Mouse (Mus musculus): ENCODE measurements at regions not wholly inside any gene's neighbourhood (a gene's known extent, or its start where the extent isn't known, plus 50 kb on each side); places are given as distances from the start of the nearest gene placed in this dataset.

- H3K79me2 ChIP-seq (replicated peaks; ENCODE audit: control insufficient read depth, insufficient read depth, low read length): no peaks in the 10 kb centered on the region
- peak; percentile 51 for TF ChIP-seq CTCF (IDR thresholded peaks at IDR 0.05)
- TF ChIP-seq EP300 (IDR thresholded peaks at IDR 0.05; ENCODE audit: insufficient read depth, low read depth, low read length): no peak
- TF ChIP-seq POLR2A (IDR thresholded peaks at IDR 0.05; ENCODE audit: insufficient read depth, low read depth, low read length): no peak
- no peak for DNase-seq
- WGBS: 7% methylated on average over 10 of the region's 10 CpGs
- peaks cover 2% of the 10 kb centered on the region; the same call in 1 of the 2 replicates for H3K27me3 ChIP-seq (ENCODE audit: control insufficient read depth, insufficient read depth, low read length)
- intact Hi-C loops (cut with DNase I): no loop called here
- H3K4me1 ChIP-seq (ENCODE audit: control insufficient read depth, insufficient read depth, low read length): no peaks in the 10 kb centered on the region
- H3K4me3 ChIP-seq: no peak overlapping the region
- no peaks in the 10 kb centered on the region for H3K36me3 ChIP-seq (ENCODE audit: control insufficient read depth, insufficient read depth, low read length)
- no peak overlapping the region for H3K9ac ChIP-seq (ENCODE audit: low read depth, low read length)
- H3K27ac ChIP-seq: no peak overlapping the region
These were observed 469.3 kb downstream of the Tmem182 start for GRCm38 (mm10) chr1:41274573-41275270.

GRCm38 (mm10) chr1:41275271-41275624, 469.8 kb downstream of the Tmem182 start:
- no peaks in the 10 kb centered on the region for H3K4me1 ChIP-seq (ENCODE audit: control insufficient read depth, insufficient read depth, low read length)
- H3K79me2 ChIP-seq (replicated peaks; ENCODE audit: control insufficient read depth, insufficient read depth, low read length): no peaks in the 10 kb centered on the region
- no peaks in the 10 kb centered on the region for H3K36me3 ChIP-seq (ENCODE audit: control insufficient read depth, insufficient read depth, low read length)
- H3K27me3 ChIP-seq (ENCODE audit: control insufficient read depth, insufficient read depth, low read length): peaks cover 2% of the 10 kb centered on the region; the same call in 1 of the 2 replicates
- H3K27ac ChIP-seq: no peak overlapping the region
- H3K9ac ChIP-seq (ENCODE audit: low read depth, low read length): no peak overlapping the region
- no peak overlapping the region for H3K4me3 ChIP-seq
- WGBS: 26% methylated on average over 8 of the region's 8 CpGs
- no peak for DNase-seq
- TF ChIP-seq CTCF (IDR thresholded peaks at IDR 0.05) (no peak), EP300 (IDR thresholded peaks at IDR 0.05; ENCODE audit: insufficient read depth, low read depth, low read length) (no peak), POLR2A (IDR thresholded peaks at IDR 0.05; ENCODE audit: insufficient read depth, low read depth, low read length) (no peak)
- intact Hi-C loops (cut with DNase I): no loop called here

- DNase-seq: no peak
- H3K4me3 ChIP-seq: no peak overlapping the region
- intact Hi-C loops (cut with DNase I): no loop called here
- no peak overlapping the region for H3K9ac ChIP-seq (ENCODE audit: low read depth, low read length)
- peaks cover 2% of the 10 kb centered on the region; the same call in 1 of the 2 replicates for H3K27me3 ChIP-seq (ENCODE audit: control insufficient read depth, insufficient read depth, low read length)
- H3K79me2 ChIP-seq (replicated peaks; ENCODE audit: control insufficient read depth, insufficient read depth, low read length): no peaks in the 10 kb centered on the region
- no peak for TF ChIP-seq CTCF (IDR thresholded peaks at IDR 0.05)
- TF ChIP-seq POLR2A (IDR thresholded peaks at IDR 0.05; ENCODE audit: insufficient read depth, low read depth, low read length): no peak
- no peak for TF ChIP-seq EP300 (IDR thresholded peaks at IDR 0.05; ENCODE audit: insufficient read depth, low read depth, low read length)
- H3K4me1 ChIP-seq (ENCODE audit: control insufficient read depth, insufficient read depth, low read length): no peaks in the 10 kb centered on the region
- 49% methylated on average over 6 of the region's 6 CpGs for WGBS
- no peaks in the 10 kb centered on the region for H3K36me3 ChIP-seq (ENCODE audit: control insufficient read depth, insufficient read depth, low read length)
- no peak overlapping the region for H3K27ac ChIP-seq
These were observed 470.2 kb downstream of the Tmem182 start for GRCm38 (mm10) chr1:41275642-41276041.

DNA sequence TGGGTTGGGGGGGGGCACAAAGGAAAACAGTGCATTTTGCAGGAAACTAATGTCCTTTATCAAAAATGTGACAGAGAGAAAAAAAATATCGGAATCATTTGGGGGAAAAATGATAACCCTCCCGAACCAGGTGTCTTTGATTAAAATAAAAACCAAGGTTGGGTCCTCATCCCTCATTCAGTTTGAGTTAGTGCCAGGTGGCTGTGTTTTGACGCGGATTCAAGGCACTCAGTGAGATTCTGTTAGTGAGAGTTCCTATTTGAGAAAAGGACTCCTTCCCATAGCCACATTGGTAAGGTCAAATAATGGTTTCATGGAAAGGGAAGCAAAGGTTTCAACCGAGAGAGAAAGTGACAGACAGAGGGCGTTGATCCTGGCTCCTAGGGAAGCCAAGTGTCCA, 470.9 kb downstream of the Tmem182 start:
- no peaks in the 10 kb centered on the region for H3K36me3 ChIP-seq (ENCODE audit: control insufficient read depth, insufficient read depth, low read length)
- peaks cover 2% of the 10 kb centered on the region; the same call in 1 of the 2 replicates for H3K27me3 ChIP-seq (ENCODE audit: control insufficient read depth, insufficient read depth, low read length)
- TF ChIP-seq CTCF (IDR thresholded peaks at IDR 0.05) (no peak), EP300 (IDR thresholded peaks at IDR 0.05; ENCODE audit: insufficient read depth, low read depth, low read length) (no peak), POLR2A (IDR thresholded peaks at IDR 0.05; ENCODE audit: insufficient read depth, low read depth, low read length) (no peak)
- intact Hi-C loops (cut with DNase I): no loop called here
- H3K4me1 ChIP-seq (ENCODE audit: control insufficient read depth, insufficient read depth, low read length): no peaks in the 10 kb centered on the region
- 63% methylated on average over 6 of the region's 6 CpGs for WGBS
- H3K9ac ChIP-seq (ENCODE audit: low read depth, low read length): no peak overlapping the region
- H3K4me3 ChIP-seq: no peak overlapping the region
- no peak for DNase-seq
- no peak overlapping the region for H3K27ac ChIP-seq
- H3K79me2 ChIP-seq (replicated peaks; ENCODE audit: control insufficient read depth, insufficient read depth, low read length): no peaks in the 10 kb centered on the region

DNA sequence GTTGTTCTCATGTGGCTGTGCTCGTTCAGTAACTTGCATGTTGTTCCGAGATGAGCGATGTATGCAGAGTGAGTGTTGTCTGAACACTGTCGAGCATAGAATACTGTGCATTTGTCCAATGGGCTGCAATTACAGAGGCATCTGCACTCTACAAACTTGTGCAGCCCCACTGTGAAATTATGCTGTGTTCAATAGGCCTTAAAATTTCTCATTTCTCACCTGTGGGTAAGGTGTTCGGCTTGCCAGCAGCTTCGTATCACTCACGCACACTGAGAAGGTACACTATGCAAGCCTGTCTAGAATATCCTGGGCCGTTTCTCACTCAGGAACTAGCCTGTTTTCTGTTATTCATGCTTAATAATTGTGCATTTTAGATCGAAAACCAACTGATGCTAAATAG, 479.8 kb downstream of the Tmem182 start:
- no peaks in the 10 kb centered on the region for H3K27me3 ChIP-seq (ENCODE audit: control insufficient read depth, insufficient read depth, low read length)
- no peaks in the 10 kb centered on the region for H3K79me2 ChIP-seq (replicated peaks; ENCODE audit: control insufficient read depth, insufficient read depth, low read length)
- no peak overlapping the region for H3K9ac ChIP-seq (ENCODE audit: low read depth, low read length)
- DNase-seq: no peak
- no peaks in the 10 kb centered on the region for H3K36me3 ChIP-seq (ENCODE audit: control insufficient read depth, insufficient read depth, low read length)
- intact Hi-C loops (cut with DNase I): no loop called here
- WGBS: 87% methylated on average over 9 of the region's 9 CpGs
- no peak overlapping the region for H3K27ac ChIP-seq
- no peak overlapping the region for H3K4me3 ChIP-seq
- H3K4me1 ChIP-seq (ENCODE audit: control insufficient read depth, insufficient read depth, low read length): no peaks in the 10 kb centered on the region
- no peak for TF ChIP-seq CTCF (IDR thresholded peaks at IDR 0.05)

DNA sequence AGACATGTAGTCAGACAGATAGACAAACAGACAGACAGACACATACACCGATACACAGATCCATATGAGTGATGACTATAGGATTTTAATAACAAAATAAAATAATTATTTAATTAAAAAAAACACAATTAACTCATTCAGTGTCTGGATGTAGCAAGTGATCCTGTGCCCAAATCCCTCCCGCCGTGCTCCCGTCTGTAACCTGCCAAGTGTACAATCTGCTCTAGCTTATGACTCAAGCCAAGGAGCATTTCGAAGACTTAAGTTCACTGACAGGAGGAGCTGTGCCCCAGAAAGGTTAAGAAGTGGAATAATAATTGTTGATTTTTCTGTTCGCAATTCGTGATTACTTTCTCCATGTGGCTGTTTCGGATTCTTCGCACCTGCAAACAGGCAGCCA, 480.8 kb downstream of the Tmem182 start:
- no peaks in the 10 kb centered on the region for H3K27me3 ChIP-seq (ENCODE audit: control insufficient read depth, insufficient read depth, low read length)
- H3K27ac ChIP-seq: no peak overlapping the region
- no peaks in the 10 kb centered on the region for H3K4me1 ChIP-seq (ENCODE audit: control insufficient read depth, insufficient read depth, low read length)
- intact Hi-C loops (cut with DNase I): no loop called here
- DNase-seq: no peak
- H3K9ac ChIP-seq (ENCODE audit: low read depth, low read length): no peak overlapping the region
- H3K79me2 ChIP-seq (replicated peaks; ENCODE audit: control insufficient read depth, insufficient read depth, low read length): no peaks in the 10 kb centered on the region
- TF ChIP-seq CTCF (IDR thresholded peaks at IDR 0.05) (no peak), EP300 (IDR thresholded peaks at IDR 0.05; ENCODE audit: insufficient read depth, low read depth, low read length) (no peak), POLR2A (IDR thresholded peaks at IDR 0.05; ENCODE audit: insufficient read depth, low read depth, low read length) (no peak)
- 93% methylated on average over 9 of the region's 9 CpGs for WGBS
- H3K4me3 ChIP-seq: no peak overlapping the region
- no peaks in the 10 kb centered on the region for H3K36me3 ChIP-seq (ENCODE audit: control insufficient read depth, insufficient read depth, low read length)

Measured in heart, adult 2 months (tissue).